Mouse (Mus musculus): ENCODE data around the gene Folr2.

- no peak for TF ChIP-seq CTCF (IDR thresholded peaks at IDR 0.05; ENCODE audit: extremely low read depth, insufficient read depth, low read length)
- no peak for TF ChIP-seq POLR2A (IDR thresholded peaks at IDR 0.05; ENCODE audit: extremely low read depth, insufficient read depth, low read length)
These were observed 10.5 kb upstream of the Folr2 start for GRCm38 (mm10) chr7:101867482-101867881.

All from cortical plate, adult 2 months (tissue).